Mouse (Mus musculus) layer of hippocampus, postnatal 36 days (tissue): ENCODE measurements around the gene Defb23. TPM values are rescaled to one million over a fixed set of nuclear protein-coding genes. Genes with fewer than 3 reads are reported as not detected.
"Not testable (repeated sequence)": the region's sequence is repeated elsewhere in the genome, so short reads cannot be mapped to it uniquely, and the experiment has no call there.

Experiments
- DNase-seq, 2 experiments: peaks; one replicate each; pipeline ENCODE4 v3.0.0; 2022
- total RNA-seq, 2 experiments: library from RNA; stranded (reverse); gene quantifications; 2 replicates each; pipeline ENCODE4 v1.2.3; 2021

Gene Defb23
- total RNA-seq, 2 experiments from 2014 or later = not detected

DNA sequence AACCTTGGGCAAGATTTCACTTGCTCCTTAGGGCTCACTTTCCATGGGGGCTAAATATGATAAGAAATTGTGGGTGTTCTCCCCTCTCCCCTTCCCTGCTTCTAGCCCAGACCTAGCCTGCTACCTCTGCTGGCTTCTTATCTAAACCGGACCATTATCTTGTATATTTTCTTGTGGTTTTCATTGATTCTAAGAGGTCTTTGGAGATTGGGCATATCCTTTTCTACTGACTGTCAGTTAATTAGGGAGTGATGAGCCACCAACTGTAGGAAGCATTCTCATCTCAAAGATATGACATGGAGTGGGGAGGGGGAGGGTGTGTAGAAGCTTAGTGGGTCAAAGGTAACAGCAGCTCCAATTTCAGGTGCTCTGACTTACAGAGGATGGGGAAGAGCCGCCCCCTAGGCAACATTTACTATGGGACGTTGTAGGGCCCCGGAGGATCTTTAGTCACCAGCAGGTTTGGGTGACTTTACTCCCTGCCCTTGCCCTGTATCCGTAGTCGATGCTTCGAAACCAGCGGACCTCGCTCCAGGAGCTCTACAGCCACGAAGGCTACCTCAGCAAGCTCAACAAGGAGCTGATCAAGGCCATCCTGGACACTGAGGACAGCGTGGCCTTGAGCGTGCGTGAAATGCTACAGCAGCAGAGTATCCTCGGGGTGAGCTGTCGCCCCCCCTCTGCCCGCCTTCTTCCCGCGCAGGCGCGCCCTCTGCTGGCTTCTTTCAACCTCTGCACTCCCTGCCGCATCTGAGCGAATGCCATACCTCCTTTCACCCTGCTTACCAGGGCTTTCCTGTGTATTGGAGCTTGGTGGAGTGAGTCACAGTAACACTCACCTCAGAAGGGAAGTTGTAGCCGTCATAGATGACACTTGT is 27.2 kb downstream of the Defb23 start:
- peak; percentile 81 to 85 for DNase-seq

DNA sequence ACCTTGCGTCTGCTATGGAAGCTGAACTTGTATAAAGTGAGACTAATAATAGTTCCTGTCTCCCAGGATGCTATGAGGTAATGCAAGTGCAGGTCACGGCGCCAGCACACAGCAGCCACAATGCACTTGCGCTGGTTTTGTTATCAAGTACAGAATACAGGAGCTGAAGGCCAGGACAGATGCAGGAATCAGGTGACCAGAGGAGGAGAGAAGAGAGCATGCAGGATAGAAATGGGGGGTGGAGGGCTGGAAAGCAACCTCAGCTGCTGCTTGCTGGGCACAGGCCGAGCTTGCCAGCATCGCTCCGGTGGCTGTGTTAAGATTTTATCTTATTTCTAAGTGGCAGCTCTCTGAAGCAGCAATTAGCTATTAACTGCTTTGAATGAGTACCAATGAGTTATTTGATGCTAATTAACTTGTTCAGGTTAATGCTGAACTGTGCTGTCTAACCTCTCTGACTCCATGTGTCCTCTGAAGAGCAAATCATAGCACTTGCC is 28.0 kb downstream of the Defb23 start:
- DNase-seq = no peak

DNA sequence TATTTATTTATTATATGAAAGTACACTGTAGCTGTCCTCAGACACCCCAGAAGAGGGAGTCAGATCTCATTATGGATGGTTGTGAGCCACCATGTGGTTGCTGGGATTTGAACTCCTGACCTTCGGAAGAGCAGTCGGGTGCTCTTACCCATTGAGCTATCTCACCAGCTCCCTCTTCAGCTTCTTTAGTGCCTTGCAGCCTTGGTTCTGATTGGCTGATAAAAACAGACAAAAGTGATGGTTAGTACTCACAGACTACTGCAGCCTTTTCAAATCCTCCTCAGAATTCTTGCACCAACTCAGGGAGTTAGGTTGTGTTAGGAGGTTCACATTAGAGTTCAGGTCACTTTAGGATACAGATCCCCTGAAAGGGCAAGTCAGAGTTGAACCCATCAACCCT is 35.9 kb downstream of the Defb23 start:
- not testable (repeated sequence) for DNase-seq

DNA sequence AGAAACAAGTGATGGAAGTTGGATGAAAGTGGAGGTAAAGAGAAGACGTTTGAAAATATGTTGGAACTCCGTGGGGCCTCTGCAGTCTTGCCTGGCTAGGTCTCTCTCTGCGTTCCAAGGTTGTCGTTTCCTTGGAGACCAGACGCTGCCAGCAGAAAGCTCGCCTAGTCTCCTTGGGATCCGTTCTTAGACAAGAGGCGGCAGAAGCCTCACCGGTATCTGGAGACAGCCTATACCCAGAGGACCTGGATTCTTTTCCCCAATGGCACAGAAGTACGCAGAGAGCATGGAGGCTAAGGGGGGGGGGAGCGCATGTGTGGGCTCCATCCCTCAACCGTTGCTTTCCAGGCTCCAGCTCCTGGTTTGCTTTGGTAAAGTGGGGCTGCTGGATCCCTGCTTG is 36.9 kb downstream of the Defb23 start:
- no peak for DNase-seq

DNA sequence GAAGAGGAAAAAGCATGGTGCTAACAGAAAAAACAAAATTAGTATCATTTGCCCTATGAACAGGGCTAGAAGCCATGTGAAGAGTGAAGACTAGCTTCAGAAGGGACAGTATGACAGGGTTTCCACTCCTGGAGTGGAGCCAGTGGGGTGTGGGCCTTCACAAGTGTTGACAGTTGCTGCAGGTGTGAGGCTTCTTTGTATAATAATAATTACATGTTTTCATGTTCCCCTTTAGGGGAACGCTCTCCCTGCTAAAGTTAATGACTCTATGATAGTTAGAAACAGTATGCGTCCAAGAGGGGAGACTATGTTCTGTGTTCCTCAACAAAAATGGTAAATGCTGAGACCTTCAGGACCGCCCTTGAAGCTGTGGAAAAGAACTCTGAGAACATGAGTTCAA is 48.6 kb downstream of the Defb23 start:
- no peak for DNase-seq

DNA sequence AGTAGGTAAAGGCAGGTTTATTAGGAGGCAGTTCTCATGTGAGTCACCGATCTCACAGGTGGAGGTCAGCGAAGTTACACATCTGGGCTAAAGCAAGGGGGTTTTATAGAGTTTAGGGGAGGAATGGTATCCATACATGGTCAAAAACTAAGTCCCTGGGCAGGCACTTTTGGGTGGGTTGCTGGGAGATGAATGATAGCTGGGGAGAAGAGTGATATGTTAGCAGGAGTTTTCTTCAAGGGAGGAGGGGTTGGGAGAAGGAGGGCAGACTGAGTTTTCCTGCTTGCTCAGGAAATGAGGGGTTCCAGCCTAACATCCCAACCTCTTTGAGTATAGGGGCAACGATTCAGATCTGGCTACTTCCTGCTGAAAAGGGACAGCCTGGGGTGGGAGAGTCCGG is 49.1 kb downstream of the Defb23 start, which contains the start of gene 6820408C15Rik:
TSS of gene 6820408C15Rik (plus strand) at position 301 of the 400 bp plus-strand sequence.
- no peak for DNase-seq

DNA sequence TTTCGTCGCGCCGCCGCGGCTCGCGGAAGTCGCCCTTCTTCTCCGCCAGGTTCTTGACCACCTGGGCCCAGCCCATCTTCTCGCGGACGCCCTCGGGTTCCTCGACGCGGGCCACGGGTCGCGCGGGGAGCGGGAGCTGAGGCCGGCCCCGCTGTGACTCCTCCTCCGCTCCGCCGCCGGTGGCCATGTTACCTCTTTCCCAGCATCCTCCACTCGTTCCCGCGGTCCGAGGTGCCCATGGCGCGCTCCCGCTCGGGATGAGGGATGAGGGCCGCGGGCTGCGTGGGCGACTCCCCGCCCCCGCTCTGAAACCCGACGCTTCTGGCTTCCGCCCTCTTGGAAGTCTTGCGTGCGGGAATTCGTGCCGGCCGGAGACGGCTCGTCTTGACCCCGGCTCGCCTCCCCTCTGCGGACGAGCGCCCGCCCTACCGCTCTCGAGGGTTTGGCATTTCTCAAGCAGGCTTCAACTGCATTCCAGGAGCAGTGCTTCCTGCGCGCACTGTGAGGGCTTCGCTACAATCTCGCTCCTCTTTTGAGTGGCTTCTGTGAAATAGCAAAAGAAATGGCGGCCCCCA is 49.7 kb downstream of the Defb23 start, which contains the start of gene Zcchc3:
TSS of gene Zcchc3 (minus strand) at position 437 of the 575 bp plus-strand sequence.
- peak; percentile 86 to 88 for DNase-seq

DNA sequence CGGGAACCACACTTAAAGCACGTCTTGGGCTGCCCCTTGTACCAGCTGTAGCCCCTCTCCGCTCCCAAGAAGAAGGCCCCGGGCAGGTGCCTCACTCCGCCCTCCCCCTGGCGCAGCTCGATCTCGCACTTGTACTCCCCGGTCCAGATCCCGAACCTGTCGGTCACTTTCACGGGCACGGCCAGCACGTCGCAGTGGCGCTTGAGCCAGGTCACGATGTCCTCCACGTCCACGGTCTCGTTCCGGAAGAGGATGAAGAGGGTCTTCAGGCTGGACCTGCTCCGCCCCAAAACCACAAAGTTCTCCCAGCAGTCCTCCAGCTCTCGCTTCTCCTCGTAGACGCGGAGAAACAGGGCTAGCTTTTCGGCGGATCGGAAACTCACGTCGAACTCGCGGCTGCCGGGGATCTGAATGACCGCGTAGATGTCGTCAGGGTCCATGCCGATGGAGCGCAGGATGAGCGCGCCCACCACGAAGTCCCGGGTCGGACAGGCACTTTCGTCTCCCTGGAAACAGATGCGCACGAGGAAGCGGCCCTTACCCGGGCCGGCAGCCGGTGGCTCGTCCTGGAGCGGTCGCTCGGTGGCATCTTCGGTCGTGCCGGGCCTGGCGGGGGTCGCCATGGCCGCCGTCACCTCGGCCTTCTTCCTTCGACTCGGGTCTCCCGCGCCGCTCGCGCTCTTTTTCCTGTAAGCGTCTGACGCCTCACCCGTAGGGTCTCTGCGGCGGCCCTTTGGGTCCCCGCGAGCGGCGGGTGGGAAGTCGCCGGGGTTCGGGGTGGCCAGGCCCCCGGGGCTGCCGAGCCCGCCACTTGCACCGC is 50.4 kb downstream of the Defb23 start:
- DNase-seq = peak in 1 of 2 experiments; percentile 34

DNA sequence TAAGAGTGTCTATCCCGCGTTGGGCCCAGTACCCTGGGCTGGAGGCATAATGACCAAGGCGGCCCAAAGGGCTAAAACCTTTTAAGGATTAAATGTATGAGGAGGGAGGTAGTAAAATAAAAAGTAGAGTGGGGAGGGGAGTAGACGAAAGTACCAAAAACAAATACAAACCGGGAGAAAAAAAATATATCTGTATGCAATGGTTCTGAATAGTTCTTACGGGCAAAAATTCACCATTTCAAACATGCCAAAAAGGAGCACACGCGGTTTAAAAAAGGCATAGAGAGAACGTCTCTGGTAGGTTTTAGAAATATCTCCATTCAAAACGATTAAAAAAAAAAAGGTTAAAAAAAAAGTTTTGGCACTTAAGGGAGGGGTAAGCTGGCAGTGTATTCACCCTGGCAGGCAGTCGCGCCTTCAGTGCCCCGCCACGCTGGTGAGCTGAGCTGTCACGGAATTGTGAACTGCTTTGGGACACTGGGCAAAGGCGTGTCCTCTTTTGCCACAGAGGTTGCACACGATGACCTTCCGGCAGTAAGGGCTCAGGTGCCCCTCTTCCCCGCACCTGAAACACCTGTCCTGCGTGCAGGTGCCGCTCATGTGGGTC is 51.2 kb downstream of the Defb23 start:
- DNase-seq = no peak

DNA sequence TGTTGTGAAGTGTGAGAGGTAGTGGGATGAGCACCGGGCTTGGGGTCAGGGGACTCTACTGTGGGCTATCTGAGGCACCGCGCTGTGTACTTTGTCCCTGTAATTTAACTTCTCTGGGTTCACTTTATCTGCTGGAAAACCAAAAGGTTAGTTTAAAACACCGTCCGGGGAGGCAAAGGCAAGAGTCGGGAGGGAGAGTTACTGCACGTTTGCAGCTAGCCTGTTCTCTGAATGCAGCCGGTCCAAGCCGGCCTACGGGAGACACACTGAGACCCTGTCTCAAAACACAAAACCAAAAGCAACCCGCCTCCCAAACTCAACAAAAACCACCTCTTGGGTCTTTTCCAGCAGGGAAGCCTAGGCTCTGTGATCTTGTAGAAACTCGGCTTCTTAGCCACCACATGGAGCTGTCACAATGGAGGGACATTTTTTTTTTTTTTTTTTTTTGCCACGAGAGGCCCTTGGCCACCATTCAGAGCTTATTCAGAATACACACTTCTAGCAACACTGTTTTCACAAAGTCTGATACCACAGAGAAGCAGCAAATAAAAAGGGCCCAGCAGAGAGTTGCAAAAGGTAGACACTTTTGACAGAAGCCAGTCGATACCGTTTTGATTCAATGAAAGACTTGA is 51.8 kb downstream of the Defb23 start:
- no peak for DNase-seq

DNA sequence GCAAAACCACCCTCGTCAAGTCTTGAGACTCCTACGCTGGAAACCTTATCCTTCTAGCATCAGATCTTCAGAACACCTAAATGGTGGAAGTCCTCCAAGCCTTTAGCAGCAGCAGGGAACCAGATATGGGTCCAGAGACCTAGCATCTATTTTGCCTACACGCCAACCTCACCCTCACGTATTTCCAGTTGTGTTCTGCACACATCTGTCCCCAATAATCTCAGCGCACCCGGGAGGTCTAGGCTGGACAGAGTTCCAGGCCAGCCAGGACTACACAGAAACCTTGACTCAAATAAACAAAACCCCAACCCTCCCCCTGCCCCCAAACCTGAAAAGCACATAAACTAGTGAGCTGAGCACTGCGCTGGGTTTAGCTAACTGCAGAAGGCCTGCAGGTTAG is 52.9 kb downstream of the Defb23 start:
- DNase-seq = no peak

DNA sequence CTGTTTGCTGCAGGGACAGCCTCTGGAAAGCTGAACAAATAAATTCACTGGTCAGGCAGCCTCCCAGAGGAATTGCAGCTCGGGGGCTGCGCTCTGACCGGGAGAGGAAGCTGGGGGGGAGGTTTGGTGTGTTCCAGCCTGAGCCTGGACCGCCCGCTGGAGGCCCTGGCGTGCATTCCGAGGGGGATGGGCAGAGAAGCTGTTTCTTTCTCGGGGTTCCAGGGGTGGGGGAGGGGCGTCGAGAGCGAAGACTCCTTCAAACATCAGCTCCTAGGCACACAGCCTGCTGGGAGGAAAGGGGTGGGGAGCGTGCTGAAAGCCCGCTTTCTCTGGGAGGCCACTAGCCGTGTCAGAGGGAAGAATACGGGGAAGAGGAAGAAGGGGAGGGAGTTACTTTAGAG is 53.4 kb downstream of the Defb23 start:
- DNase-seq = peak; percentile 62 to 71

DNA sequence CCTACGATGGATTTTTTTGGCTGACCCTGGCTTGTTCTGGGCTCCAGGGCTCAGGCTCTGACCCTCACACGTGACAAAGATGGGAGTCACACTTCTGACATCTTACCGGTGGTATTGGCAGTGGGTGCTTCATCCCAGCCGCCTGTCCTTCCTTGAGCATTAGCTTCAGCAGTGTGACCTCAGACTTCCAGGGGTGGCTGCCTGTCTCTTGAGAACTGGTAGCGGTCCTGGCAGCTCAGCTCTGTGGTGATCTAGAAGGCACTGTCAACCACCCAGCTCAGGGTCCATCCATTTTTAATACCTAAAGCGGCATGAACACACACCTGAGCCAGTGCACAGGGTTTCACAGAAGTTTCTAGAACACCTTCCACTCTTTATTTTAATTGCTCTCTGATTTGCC is 54.6 kb downstream of the Defb23 start:
- DNase-seq = no peak

Other genes with a start within 250 kb of the Defb23 start
- gene Csnk2a1, start 237.8 kb downstream of the Defb23 start, total RNA-seq = 100 to 1,000 TPM in 1 of 2 experiments, 10 to 100 TPM in 1; 98.3 to 101 TPM
- 10 to 100 TPM; 51.6 to 51.7 TPM for gene Tbc1d20, start 170.8 kb downstream of the Defb23 start, total RNA-seq
- gene Rbck1, start 132.0 kb downstream of the Defb23 start, total RNA-seq = 100 to 1,000 TPM; 103 to 109 TPM
- gene Trib3, start 120.6 kb downstream of the Defb23 start, total RNA-seq = under 1 TPM; 0.37 to 0.73 TPM
- gene Nrsn2, start 88.0 kb downstream of the Defb23 start, total RNA-seq = 10 to 100 TPM; 67.2 to 85.4 TPM
- gene Sox12, start 66.6 kb downstream of the Defb23 start, total RNA-seq = 10 to 100 TPM; 15.5 to 15.7 TPM
- 10 to 100 TPM in 1 of 2 experiments, 1 to 10 TPM in 1; 9.3 to 10.0 TPM for gene Zcchc3, start 49.6 kb downstream of the Defb23 start, total RNA-seq
- 1 to 10 TPM; 2.5 to 2.6 TPM for gene 6820408C15Rik, start 49.0 kb downstream of the Defb23 start, total RNA-seq
- gene Defb20, start 12.4 kb upstream of the Defb23 start, total RNA-seq = not detected
- not detected for gene Defb22, start 25.5 kb upstream of the Defb23 start, total RNA-seq
- not detected for gene Defb26, start 47.1 kb upstream of the Defb23 start, total RNA-seq
- not detected for gene Defb28, start 53.6 kb upstream of the Defb23 start, total RNA-seq
- gene Defb29, start 75.5 kb upstream of the Defb23 start, total RNA-seq = not detected
- gene Gm17416, start 104.7 kb upstream of the Defb23 start, total RNA-seq = not detected
- gene Defb21, start 108.1 kb upstream of the Defb23 start, total RNA-seq = not detected
- not detected for gene Defb19, start 115.7 kb upstream of the Defb23 start, total RNA-seq
- gene Defb45, start 134.8 kb upstream of the Defb23 start, total RNA-seq = not detected
- not detected for gene Defb36, start 139.7 kb upstream of the Defb23 start, total RNA-seq
- not detected for gene Defb25, start 158.4 kb upstream of the Defb23 start, total RNA-seq
- 1 to 10 TPM in 1 of 2 experiments, under 1 TPM in 1; 0.75 to 1.3 TPM for gene Rem1, start 162.3 kb upstream of the Defb23 start, total RNA-seq
- gene H13, start 204.8 kb upstream of the Defb23 start, total RNA-seq = 10 to 100 TPM; 77.3 to 77.5 TPM
- gene Mcts2, start 222.4 kb upstream of the Defb23 start, total RNA-seq = 10 to 100 TPM; 19.7 to 22.9 TPM